Mouse (Mus musculus) megakaryocyte, embryonic 14.5 days (primary cell): ENCODE data around the gene Apoa2. TPM values are rescaled to one million over a fixed set of nuclear protein-coding genes. Genes with fewer than 3 reads are reported as not detected.

ENCODE experiments used
- H3K27me3 ChIP-seq: replicated peaks from 2 replicates; pipeline ENCODE3; 2012; ENCODE audit warnings: inconsistent platforms
- H3K36me3 ChIP-seq: replicated peaks from 2 replicates; pipeline ENCODE3; 2012; ENCODE audit warnings: low read length, inconsistent platforms, mixed read lengths
- H3K4me1 ChIP-seq: 2 replicates; pipeline ENCODE4 v1.6.1; 2012; ENCODE audit warnings: inconsistent platforms
- H3K4me3 ChIP-seq: replicated peaks from 2 replicates; pipeline ENCODE3; 2012; ENCODE audit warnings: moderate library complexity, mild to moderate bottlenecking, inconsistent platforms
- H3K9me3 ChIP-seq: 2 replicates; pipeline ENCODE4 v1.6.1; 2012; ENCODE audit warnings: inconsistent platforms
- FLI1 ChIP-seq: IDR thresholded peaks from 2 replicates; pipeline ENCODE4 v1.6.1; 2012; ENCODE audit warnings: low read length, inconsistent platforms, mixed read lengths
- GATA1 ChIP-seq: IDR thresholded peaks from 3 replicates; pipeline ENCODE4 v1.6.1; 2012; ENCODE audit warnings: mixed read lengths, low read length, inconsistent platforms, borderline replicate concordance
- polyA plus RNA-seq: library from polyadenylated mRNA; stranded (reverse); fragments of >175 nt; gene quantifications from 2 replicates; pipeline ENCODE4 v1.2.3, GENCODE M21; 2012; ENCODE audit warnings: low replicate concordance; ENCODE audit not compliant: insufficient read depth

Gene Apoa2
- polyA plus RNA-seq, 1 experiment, result not detected

- peaks cover 53% of the 10 kb centered on the region for H3K27me3 ChIP-seq
- peaks cover 46% of the 10 kb centered on the region for H3K4me1 ChIP-seq
- H3K4me3 ChIP-seq, result no peak overlapping the region
- no peaks in the 10 kb centered on the region for H3K36me3 ChIP-seq
- no peaks in the 10 kb centered on the region for H3K9me3 ChIP-seq
- TF ChIP-seq FLI1, result no peak
- no peak for TF ChIP-seq GATA1
These were observed 32.9 kb downstream of the Apoa2 start for GRCm38 (mm10) chr1:171257781-171258180.

- Histone ChIP-seq H3K4me3 (peak overlapping the region; percentile 77), H3K4me1 (peaks cover 49% of the 10 kb centered on the region), H3K27me3 (peaks cover 50% of the 10 kb centered on the region), H3K9me3 (no peaks in the 10 kb centered on the region), H3K36me3 (no peaks in the 10 kb centered on the region)
- TF ChIP-seq GATA1, result no peak
- TF ChIP-seq FLI1, result no peak
These were observed 34.1 kb downstream of the Apoa2 start for GRCm38 (mm10) chr1:171258921-171259320.

- H3K27me3 ChIP-seq, result peaks cover 50% of the 10 kb centered on the region
- H3K4me1 ChIP-seq, result peaks cover 47% of the 10 kb centered on the region
- H3K36me3 ChIP-seq, result no peaks in the 10 kb centered on the region
- H3K4me3 ChIP-seq, result no peak overlapping the region
- TF ChIP-seq GATA1, result no peak
- no peak for TF ChIP-seq FLI1
- H3K9me3 ChIP-seq, result no peaks in the 10 kb centered on the region
These were observed 35.5 kb downstream of the Apoa2 start for GRCm38 (mm10) chr1:171260316-171260715.

GRCm38 (mm10) chr1:171262594-171263130 lies 37.8 kb downstream of the Apoa2 start:
- TF ChIP-seq FLI1 (no peak), GATA1 (no peak)
- peaks cover 48% of the 10 kb centered on the region for H3K27me3 ChIP-seq

GRCm38 (mm10) chr1:171263185-171263611 lies 38.3 kb downstream of the Apoa2 start:
- H3K4me3 ChIP-seq, result no peak overlapping the region
- H3K36me3 ChIP-seq, result no peaks in the 10 kb centered on the region
- TF ChIP-seq FLI1 (no peak), GATA1 (no peak)
- H3K27me3 ChIP-seq, result peaks cover 45% of the 10 kb centered on the region
- H3K9me3 ChIP-seq, result no peaks in the 10 kb centered on the region
- peaks cover 40% of the 10 kb centered on the region for H3K4me1 ChIP-seq

More at GRCm38 (mm10) chr1:171262594-171263130, 37.8 kb downstream of the Apoa2 start:
- Histone ChIP-seq H3K9me3 (no peaks in the 10 kb centered on the region), H3K4me3 (peak overlapping the region; percentile 40), H3K36me3 (no peaks in the 10 kb centered on the region), H3K4me1 (peaks cover 44% of the 10 kb centered on the region)

- Histone ChIP-seq H3K9me3 (no peaks in the 10 kb centered on the region), H3K27me3 (peaks cover 42% of the 10 kb centered on the region), H3K4me3 (no peak overlapping the region), H3K4me1 (peaks cover 37% of the 10 kb centered on the region), H3K36me3 (no peaks in the 10 kb centered on the region)
- TF ChIP-seq GATA1 (no peak), FLI1 (no peak)
These were observed 39.0 kb downstream of the Apoa2 start for GRCm38 (mm10) chr1:171263666-171264461.

- H3K9me3 ChIP-seq, result no peaks in the 10 kb centered on the region
- peaks cover 41% of the 10 kb centered on the region for H3K4me1 ChIP-seq
- H3K27me3 ChIP-seq, result peaks cover 25% of the 10 kb centered on the region
- TF ChIP-seq FLI1, result no peak
- TF ChIP-seq GATA1, result no peak
- no peaks in the 10 kb centered on the region for H3K36me3 ChIP-seq
- peak overlapping the region; percentile 67 for H3K4me3 ChIP-seq
These were observed 41.3 kb downstream of the Apoa2 start for GRCm38 (mm10) chr1:171265971-171266744.

GRCm38 (mm10) chr1:171268341-171268740 lies 43.5 kb downstream of the Apoa2 start:
- H3K4me3 ChIP-seq, result no peak overlapping the region
- no peak for TF ChIP-seq GATA1
- H3K36me3 ChIP-seq, result peaks cover 18% of the 10 kb centered on the region
- peaks cover 9% of the 10 kb centered on the region for H3K27me3 ChIP-seq
- H3K9me3 ChIP-seq, result no peaks in the 10 kb centered on the region
- H3K4me1 ChIP-seq, result peaks cover 42% of the 10 kb centered on the region

- H3K36me3 ChIP-seq, result peaks cover 35% of the 10 kb centered on the region
- TF ChIP-seq GATA1, result no peak
- TF ChIP-seq FLI1, result no peak
- H3K27me3 ChIP-seq, result peaks cover under 1% of the 10 kb centered on the region
- H3K4me1 ChIP-seq, result peaks cover 40% of the 10 kb centered on the region
- no peaks in the 10 kb centered on the region for H3K9me3 ChIP-seq
- peak within 1 kb of the TSS; percentile 99 for H3K4me3 ChIP-seq
These were observed 45.2 kb downstream of the Apoa2 start, which contains the start of gene B4galt3 for GRCm38 (mm10) chr1:171269848-171270572. Gene B4galt3 (plus strand): TSS chr1:171270328.
